Mouse (Mus musculus) heart, embryonic 10.5 days (tissue): ENCODE measurements around the gene Alad. TPM values are rescaled to one million over a fixed set of nuclear protein-coding genes. Genes with fewer than 3 reads are reported as not detected.
A peak's percentile ranks its signal among the peaks of the same experiment; 100 is the strongest.

Experiments
- DNase-seq: peaks from one replicate; pipeline ENCODE4 v3.0.0-alpha.2; 2017; ENCODE audit warnings: low spot score
- H3K27ac ChIP-seq: fragments of 300-500 bp; sonication (generic); 2 replicates; pipeline ENCODE4 v1.5.1; 2016; ENCODE audit warnings: mild to moderate bottlenecking
- H3K27me3 ChIP-seq: fragments of 300-500 bp; sonication (generic); 2 replicates; pipeline ENCODE4 v1.6.1; 2016; ENCODE audit warnings: mild to moderate bottlenecking; ENCODE audit not compliant: poor library complexity, insufficient read depth, severe bottlenecking
- H3K36me3 ChIP-seq: fragments of 300-500 bp; sonication (generic); 2 replicates; pipeline ENCODE4 v1.6.1; 2016; ENCODE audit warnings: mild to moderate bottlenecking, moderate library complexity
- H3K4me1 ChIP-seq: fragments of 300-500 bp; sonication (generic); 2 replicates; pipeline ENCODE4 v1.6.1; 2016; ENCODE audit warnings: mild to moderate bottlenecking
- H3K4me3 ChIP-seq: fragments of 300-500 bp; sonication (generic); 2 replicates; pipeline ENCODE4 v1.5.1; 2016; ENCODE audit warnings: mild to moderate bottlenecking, moderate library complexity
- H3K9me3 ChIP-seq: fragments of 300-500 bp; sonication (generic); 2 replicates; pipeline ENCODE4 v1.6.1; 2016; ENCODE audit warnings: mild to moderate bottlenecking, moderate library complexity
- WGBS: fragments of 180-500 bp; shearing (Covaris S2); methylation state at CpG from one replicate; pipeline ENCODE4 v1.1.7; 2016; 5-methylcytosine and 5-hydroxymethylcytosine counted together
- polyA plus RNA-seq: library from polyadenylated mRNA; unstranded; fragments of >200 nt; fragmentation: Nextera tagmentation; extraction: Ambion mirVana; gene quantifications from 2 replicates; pipeline ENCODE4 v1.2.1, GENCODE M21; 2016

Alad gene
- polyA plus RNA-seq, 1 experiment from 2014 or later = 157 TPM

DNA sequence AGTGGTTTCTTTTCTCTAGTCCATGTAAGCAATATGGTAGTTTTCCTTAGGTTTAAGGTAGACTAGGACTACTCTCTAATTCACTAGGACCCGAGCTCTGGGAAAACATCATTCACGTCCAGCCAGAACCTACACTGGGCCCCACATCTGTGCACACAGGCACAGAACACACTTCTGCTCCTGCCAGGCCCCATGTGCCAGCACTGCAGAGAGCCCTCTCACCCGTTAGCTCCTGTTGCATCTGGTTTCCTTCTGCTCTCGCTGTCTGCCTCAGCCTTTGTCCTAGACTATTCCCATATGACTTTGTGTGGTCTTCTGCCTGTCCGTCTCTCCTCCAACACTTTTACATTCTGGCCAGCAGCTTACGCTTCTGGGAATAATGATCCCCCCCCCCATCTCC lies 14.0 kb upstream of the Alad start:
- 68% methylated on average over 6 of the region's 6 CpGs for WGBS
- Histone ChIP-seq H3K9me3 (no peaks in the 10 kb centered on the region), H3K36me3 (no peaks in the 10 kb centered on the region), H3K27me3 (no peaks in the 10 kb centered on the region), H3K4me3 (no peak overlapping the region), H3K27ac (no peak overlapping the region), H3K4me1 (peaks cover 8% of the 10 kb centered on the region)
- no peak for DNase-seq

DNA sequence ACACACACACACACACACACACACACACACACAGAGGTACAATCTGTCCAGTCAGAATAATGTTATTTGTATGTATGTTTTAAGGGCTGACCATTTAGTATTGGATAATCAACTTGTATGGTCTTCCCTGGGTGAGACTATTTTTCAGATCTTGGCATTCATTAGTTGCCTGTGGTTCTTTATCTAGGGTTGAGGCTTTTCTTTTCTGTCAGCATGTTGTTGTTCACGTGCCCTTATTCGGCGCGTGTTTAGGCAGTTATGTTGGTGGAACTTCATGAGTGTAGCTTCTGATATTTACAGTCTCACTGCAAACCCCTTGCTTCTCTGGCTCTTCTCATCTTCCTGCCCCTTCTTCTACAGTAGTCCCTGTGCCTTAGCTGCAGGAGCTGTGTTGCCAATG lies 7.9 kb upstream of the Alad start:
- Histone ChIP-seq H3K36me3 (peaks cover 13% of the 10 kb centered on the region), H3K9me3 (no peaks in the 10 kb centered on the region), H3K27ac (no peak overlapping the region), H3K4me3 (no peak overlapping the region), H3K27me3 (no peaks in the 10 kb centered on the region), H3K4me1 (peaks cover 20% of the 10 kb centered on the region)
- WGBS = 84% methylated on average over 4 of the region's 4 CpGs
- no peak for DNase-seq

DNA sequence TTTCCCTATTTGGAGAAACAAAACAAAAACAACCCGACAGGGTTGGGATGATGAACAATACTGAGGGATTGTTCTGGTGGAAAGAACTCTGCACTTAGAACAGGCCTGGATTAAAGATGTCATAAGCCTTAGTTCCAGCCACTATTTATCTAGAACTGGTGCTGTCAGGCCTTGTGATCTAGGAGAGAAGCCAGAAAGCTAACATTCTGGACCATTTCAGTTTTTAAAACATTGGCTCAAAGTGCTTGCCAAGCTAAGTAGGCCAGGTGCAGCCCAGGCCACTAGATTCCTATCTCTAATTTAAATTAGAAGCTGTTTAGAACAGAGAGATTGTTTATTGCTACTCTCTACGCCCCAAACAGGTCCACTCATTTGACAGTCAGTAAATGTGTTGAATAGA lies 6.5 kb upstream of the Alad start:
- peaks cover 19% of the 10 kb centered on the region for H3K4me1 ChIP-seq
- no peak for DNase-seq
- peaks cover 18% of the 10 kb centered on the region for H3K36me3 ChIP-seq
- WGBS = 60% methylated on average over 2 of the region's 2 CpGs
- H3K4me3 ChIP-seq = no peak overlapping the region
- no peaks in the 10 kb centered on the region for H3K9me3 ChIP-seq
- no peak overlapping the region for H3K27ac ChIP-seq
- no peaks in the 10 kb centered on the region for H3K27me3 ChIP-seq

DNA sequence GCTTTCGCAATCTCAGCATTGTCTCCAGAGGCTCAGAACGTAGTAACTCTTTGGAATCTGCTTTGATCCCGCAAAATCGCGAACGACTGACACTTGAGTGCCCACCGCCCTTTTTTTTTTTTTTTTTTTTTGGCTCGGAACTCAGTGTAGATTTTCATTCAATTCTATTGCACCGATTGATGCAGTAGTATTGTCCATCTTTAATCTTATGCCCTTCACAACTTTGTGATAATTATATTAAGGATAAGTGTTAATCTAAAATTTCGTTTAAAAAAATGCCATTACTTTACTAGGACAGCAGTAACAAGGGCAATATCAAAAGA lies 5.7 kb upstream of the Alad start:
- Histone ChIP-seq H3K27me3 (no peaks in the 10 kb centered on the region), H3K9me3 (no peaks in the 10 kb centered on the region), H3K4me1 (peaks cover 13% of the 10 kb centered on the region), H3K36me3 (peaks cover 18% of the 10 kb centered on the region), H3K27ac (peak overlapping the region; percentile 96), H3K4me3 (peak overlapping the region; percentile 94)
- no peak for DNase-seq
- under 1% methylated on average over 10 of the region's 10 CpGs for whole genome bisulfite sequencing

DNA sequence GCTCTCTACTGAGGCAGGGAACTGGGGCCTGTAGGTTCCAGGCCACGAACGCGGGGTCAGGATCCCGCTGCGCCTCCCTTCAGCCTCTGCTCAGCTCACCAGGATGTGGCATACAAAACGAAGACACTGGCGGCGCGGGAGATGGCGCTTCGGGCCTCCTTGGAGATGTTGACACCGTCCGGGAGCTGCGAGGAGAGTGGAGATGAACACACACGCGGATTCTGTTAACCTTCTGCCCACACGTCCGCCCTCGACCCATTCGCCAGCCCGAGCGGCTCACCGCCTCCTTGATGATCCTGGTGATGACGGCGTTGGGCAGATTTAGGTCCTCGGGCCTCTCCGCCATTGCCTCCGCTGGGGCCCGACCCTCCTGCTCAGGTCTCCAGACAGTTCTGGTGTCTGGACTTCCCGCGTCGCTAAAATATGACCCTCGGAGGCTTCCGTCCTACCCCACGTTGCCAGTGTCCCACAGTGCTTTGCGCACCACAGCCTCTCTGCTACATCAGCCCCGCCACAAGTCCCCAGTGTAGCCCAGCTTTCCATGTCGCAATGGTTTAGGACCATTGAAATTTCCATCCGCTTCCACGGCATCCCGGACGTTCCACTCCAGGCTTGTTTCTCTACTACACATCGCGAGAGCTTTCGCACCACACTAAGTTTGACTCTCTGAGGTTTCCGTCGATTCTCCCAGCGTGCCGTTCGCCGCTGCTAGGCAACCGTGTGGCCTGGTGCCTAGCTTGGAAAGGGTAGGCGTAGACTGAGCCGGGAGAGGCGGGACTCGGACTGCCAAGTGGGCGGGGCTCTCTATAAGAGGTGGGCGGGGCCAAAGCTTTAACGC lies 5.2 kb upstream of the Alad start, which contains the start of the genes Pole3 and 4933430I17Rik:
Gene Pole3 (minus strand): TSS at position 418 of the 838 bp plus-strand sequence.
Gene 4933430I17Rik (plus strand): TSS at position 719 of the 838 bp plus-strand sequence.
- DNase-seq = peak; percentile 99
- Histone ChIP-seq H3K9me3 (no peaks in the 10 kb centered on the region), H3K4me3 (peak within 1 kb of the TSS; percentile 94), H3K4me1 (peaks cover 14% of the 10 kb centered on the region), H3K27ac (peak within 1 kb of the TSS; percentile 96), H3K27me3 (no peaks in the 10 kb centered on the region), H3K36me3 (peaks cover 18% of the 10 kb centered on the region)
- WGBS = under 1% methylated on average over 59 of the region's 59 CpGs

DNA sequence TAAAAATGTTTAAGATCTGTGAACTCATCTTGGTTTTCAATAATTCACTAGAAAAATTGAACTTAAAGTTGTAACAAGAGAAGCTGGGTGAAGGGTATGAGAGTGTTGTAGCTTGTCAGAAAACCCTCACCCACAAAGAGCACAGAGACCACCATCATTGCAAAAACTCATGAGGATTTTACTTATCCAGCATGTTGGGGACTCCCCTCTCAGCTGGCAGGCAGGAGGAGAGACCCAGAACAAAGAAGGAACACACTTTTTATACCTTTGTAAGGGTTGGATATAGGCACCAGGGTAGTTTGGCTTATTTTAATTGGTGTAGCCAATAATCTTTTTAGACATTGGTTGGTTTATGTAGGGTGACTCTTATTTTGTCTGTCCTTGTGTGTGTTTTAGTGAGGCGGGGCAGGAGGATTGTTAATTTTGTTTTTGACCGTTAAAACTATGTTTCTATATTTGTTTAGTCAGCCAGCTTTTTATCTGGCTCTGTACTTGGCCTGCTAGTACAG lies 1.2 kb upstream of the Alad start:
- Histone ChIP-seq H3K9me3 (no peaks in the 10 kb centered on the region), H3K4me1 (peaks cover 38% of the 10 kb centered on the region), H3K36me3 (peaks cover 18% of the 10 kb centered on the region), H3K4me3 (peak overlapping the region; percentile 71; the same call in 1 of the 2 replicates), H3K27me3 (no peaks in the 10 kb centered on the region), H3K27ac (no peak overlapping the region; the same call in 1 of the 2 replicates)
- no peak for DNase-seq
- 83% methylated on average over 2 of the region's 2 CpGs for WGBS

DNA sequence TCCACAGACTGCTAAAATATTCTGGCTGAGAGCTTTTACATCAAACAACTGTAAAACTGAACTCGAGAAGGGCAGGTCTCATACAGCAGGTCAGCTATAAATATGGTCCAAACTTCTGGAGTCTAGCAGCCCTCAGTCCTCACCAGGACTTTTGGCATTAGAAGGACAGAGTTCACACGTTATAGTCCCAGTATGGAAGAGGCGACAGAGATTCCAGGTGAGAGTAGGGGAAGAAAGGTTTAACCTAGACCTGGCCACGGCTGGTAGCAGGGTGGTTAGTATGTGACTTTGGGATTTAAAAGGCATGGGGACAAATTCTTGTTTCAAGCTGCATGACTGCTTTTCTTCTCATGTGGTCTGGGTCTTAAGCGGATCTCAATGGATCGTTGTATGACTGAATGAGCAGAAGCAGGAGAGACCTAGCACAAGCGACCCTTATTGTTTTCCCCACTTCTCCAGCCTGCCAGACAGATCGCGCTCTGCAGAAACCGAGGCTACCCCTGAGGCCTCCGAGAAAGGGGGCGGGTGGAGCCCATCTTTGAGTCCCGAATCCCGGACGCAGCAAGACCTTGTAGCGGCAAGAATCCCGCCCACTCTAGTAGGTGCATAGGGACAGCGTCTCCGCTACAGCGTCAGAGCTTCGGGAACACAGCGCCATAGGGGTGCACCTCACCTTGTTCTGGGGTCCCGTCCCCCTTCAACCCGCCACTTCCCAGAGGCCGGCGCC lies 433 bp downstream of the Alad start:
- Histone ChIP-seq H3K9me3 (no peaks in the 10 kb centered on the region), H3K36me3 (peaks cover 21% of the 10 kb centered on the region), H3K27me3 (no peaks in the 10 kb centered on the region), H3K4me3 (peak overlapping the region; percentile 71), H3K4me1 (peaks cover 45% of the 10 kb centered on the region), H3K27ac (peak overlapping the region; percentile 92)
- 2% methylated on average over 26 of the region's 26 CpGs for WGBS
- peak; percentile 85 for DNase-seq

DNA sequence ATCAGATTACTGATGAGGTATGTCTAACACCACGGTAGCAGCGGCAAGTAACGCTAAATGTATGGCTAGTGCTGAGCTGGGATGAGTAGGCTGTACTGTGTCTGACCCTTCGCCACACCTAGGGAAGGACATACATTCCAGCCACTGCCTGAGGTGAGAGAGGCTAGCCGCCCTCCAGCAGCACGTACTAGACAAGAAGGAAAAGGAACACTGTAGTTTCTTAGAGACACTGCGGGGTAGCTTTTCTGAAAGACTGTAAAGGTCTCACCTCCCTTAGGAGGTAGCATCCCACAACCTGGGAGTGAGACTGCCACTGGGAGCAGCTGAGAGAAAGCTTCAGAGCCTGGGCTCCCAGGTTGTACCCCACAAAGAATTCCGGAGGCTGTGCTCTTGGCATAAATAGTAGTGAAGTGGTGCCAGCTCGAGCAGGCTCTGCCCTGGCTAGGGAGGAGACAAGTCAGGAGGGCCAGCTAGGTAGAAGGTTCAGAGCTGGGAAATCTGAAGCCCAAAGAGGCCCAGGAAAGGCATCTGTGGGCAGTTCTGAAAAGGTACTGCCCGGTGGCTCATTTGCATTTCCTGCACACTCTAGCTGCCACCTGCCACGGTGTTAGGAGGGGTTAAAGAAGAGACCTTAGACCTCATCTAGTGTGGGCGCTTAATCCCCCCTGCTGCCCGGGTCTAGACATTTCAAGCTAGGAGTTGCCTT lies 1.1 kb downstream of the Alad start:
- H3K9me3 ChIP-seq = no peaks in the 10 kb centered on the region
- peak overlapping the region; percentile 92 for H3K27ac ChIP-seq
- peaks cover 42% of the 10 kb centered on the region for H3K4me1 ChIP-seq
- H3K36me3 ChIP-seq = peaks cover 24% of the 10 kb centered on the region
- WGBS = 52% methylated on average over 13 of the region's 13 CpGs
- DNase-seq = no peak
- no peaks in the 10 kb centered on the region for H3K27me3 ChIP-seq
- peak overlapping the region; percentile 71 for H3K4me3 ChIP-seq

DNA sequence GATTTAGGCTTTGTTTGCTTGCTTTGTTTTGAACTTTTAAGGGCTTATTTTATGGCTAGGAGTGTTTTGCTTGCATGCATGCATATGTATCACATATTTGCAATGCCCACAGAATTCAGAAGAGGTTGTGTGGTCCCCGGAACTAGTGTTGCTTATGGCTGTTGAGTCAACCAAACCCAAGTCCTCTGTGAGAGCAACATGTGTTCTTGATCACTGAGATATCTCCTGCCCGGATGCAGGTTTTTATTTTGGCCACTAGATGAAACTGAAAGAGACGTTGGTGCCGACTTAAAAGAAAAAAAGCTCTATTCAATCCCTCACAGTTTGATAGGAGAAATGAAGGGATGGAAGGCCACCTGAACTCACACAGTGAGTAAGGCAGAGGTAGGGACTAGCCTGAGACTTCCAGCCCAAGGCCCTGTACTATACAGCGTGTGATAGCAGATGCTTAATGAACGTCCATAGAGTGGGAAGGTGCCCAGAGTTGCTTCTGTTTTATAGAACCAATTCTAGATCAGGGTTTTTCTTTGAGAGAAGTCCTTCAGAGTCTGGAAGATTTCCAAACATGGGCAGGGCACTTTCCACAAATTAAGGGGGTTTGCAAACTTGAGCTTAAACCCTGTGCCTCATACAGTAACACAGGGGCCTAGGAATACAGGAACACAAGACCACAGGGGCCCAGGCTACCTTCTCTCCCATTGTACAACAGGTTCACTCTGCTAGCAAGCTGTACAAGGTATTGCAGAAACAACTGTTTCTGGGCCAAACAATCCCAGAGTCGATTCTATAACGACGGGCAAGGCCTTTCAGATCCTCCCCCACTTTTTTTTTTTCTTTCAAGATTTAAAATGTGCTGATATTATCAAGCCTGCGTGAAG lies 1.9 kb downstream of the Alad start:
- peak overlapping the region; percentile 92 for H3K27ac ChIP-seq
- 84% methylated on average over 10 of the region's 10 CpGs for WGBS
- peaks cover 41% of the 10 kb centered on the region for H3K4me1 ChIP-seq
- DNase-seq = no peak
- H3K27me3 ChIP-seq = no peaks in the 10 kb centered on the region
- peaks cover 24% of the 10 kb centered on the region for H3K36me3 ChIP-seq
- no peaks in the 10 kb centered on the region for H3K9me3 ChIP-seq
- H3K4me3 ChIP-seq = peak overlapping the region; percentile 71

DNA sequence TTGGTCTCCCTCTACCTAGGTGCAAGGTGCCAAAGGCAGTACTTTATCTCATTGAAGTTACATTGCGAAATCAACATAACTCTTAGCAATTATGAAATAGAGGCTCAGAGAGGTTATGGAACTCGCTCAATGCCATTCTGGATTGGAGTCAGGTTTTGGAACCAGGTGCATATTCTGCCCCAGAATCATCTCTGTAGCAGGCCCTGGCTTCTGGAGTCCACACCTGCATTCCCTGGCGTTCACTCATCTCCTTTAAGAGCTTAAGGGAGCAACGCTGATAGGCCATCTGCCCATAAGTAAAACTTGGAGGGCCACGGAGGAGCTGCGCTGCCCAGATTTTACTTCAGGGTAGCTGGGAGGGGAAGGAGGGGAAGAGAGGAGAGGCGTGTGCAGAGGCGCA lies 2.7 kb downstream of the Alad start:
- Histone ChIP-seq H3K36me3 (peaks cover 25% of the 10 kb centered on the region), H3K27ac (peak overlapping the region; percentile 84), H3K9me3 (no peaks in the 10 kb centered on the region), H3K27me3 (no peaks in the 10 kb centered on the region), H3K4me1 (peaks cover 41% of the 10 kb centered on the region), H3K4me3 (peak overlapping the region; percentile 71)
- no peak for DNase-seq
- WGBS = 82% methylated on average over 8 of the region's 8 CpGs

DNA sequence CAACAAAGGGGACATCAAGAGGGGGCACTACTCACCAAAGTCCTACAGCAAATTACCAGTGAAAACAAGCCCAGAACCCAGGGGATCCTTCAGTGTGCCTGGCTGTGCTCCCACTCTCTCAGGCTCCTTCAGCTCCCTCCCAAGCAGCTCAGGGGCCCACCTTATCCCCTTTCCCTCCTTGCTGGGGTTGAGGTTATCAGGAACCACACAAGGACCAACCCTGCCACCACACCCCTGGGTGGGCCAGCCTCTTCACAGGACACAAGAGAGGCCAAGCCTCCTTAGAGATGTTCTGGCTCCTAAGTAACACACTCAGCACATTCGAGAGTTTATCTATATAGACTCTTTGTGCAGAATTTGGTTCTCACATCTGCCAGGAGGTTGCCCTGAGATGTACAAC lies 3.1 kb downstream of the Alad start:
- WGBS = 54% methylated on average over 1 of the region's 1 CpGs
- DNase-seq = peak; percentile 92
- H3K4me3 ChIP-seq = peak overlapping the region; percentile 71
- H3K9me3 ChIP-seq = no peaks in the 10 kb centered on the region
- peak overlapping the region; percentile 84 for H3K27ac ChIP-seq
- peaks cover 41% of the 10 kb centered on the region for H3K4me1 ChIP-seq
- no peaks in the 10 kb centered on the region for H3K27me3 ChIP-seq
- peaks cover 30% of the 10 kb centered on the region for H3K36me3 ChIP-seq

DNA sequence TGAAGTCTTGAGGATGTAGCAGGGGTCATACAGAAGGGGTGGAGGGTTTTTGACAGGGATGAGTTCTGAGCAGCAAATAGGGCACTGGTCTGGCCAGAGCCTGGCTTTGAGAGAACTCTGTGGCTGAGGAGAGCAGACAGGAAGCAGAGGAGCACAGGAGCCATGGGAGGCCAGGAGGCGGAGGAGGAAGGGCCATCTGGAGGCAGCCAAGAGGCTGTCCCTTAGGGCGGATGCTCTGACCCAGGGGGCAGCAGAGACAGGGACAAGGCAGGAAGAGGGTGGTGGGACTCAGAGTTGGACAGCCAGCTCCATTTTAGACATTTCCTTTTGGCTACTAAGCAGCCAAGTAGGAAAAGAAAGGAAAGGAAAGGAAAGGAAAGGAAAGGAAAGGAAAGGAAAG lies 3.6 kb downstream of the Alad start:
- peaks cover 35% of the 10 kb centered on the region for H3K36me3 ChIP-seq
- peak; percentile 89 for DNase-seq
- peaks cover 41% of the 10 kb centered on the region for H3K4me1 ChIP-seq
- peak overlapping the region; percentile 84 for H3K27ac ChIP-seq
- H3K27me3 ChIP-seq = no peaks in the 10 kb centered on the region
- 23% methylated on average over 2 of the region's 2 CpGs for WGBS
- no peaks in the 10 kb centered on the region for H3K9me3 ChIP-seq
- H3K4me3 ChIP-seq = peak overlapping the region; percentile 71
